Mouse (Mus musculus) hematopoietic stem cell, adult 5-6 weeks (primary cell): ENCODE measurements around the gene Cbx8. TPM values are rescaled to one million over a fixed set of nuclear protein-coding genes. Genes with fewer than 3 reads are reported as not detected.

Experiments used
- ATAC-seq, 2 experiments: fragments of 125-278 bp in 1 of 2; replicated peaks in 1 of 2; 2 replicates each; pipeline ENCODE4 v1.8.0; 2016 to 2017; ENCODE audit warnings: inconsistent platforms in 2 of 2, mild to moderate bottlenecking in 2 of 2, moderate number of reproducible peaks in 2 of 2, low read depth in 1 of 2, moderate TSS enrichment in 1 of 2; ENCODE audit not compliant: low FRiP score in 2 of 2, poor library complexity in 2 of 2, severe bottlenecking in 2 of 2, insufficient read depth in 1 of 2, low TSS enrichment in 1 of 2
- total RNA-seq: library from RNA; stranded (forward); fragments of 172-1452, 232-1000 nt; gene quantifications from 2 replicates; pipeline ENCODE4 v1.2.3, GENCODE M21; 2017

Gene Cbx8
- total RNA-seq, 1 experiment from 2014 or later = 2.9 TPM

- ATAC-seq = no peak
Observed at GRCm38 (mm10) chr11:119054351-119055345, 13.9 kb upstream of the Cbx8 start.

- ATAC-seq = no peak
Observed at GRCm38 (mm10) chr11:119053738-119054350, 13.1 kb upstream of the Cbx8 start.

GRCm38 (mm10) chr11:119053257-119053670 lies 12.5 kb upstream of the Cbx8 start:
- ATAC-seq = peak; percentile 72 to 77

GRCm38 (mm10) chr11:119052661-119053256 lies 12.0 kb upstream of the Cbx8 start:
- ATAC-seq = no peak

- no peak for ATAC-seq
Observed at GRCm38 (mm10) chr11:119051927-119052660, 11.3 kb upstream of the Cbx8 start.

- ATAC-seq = no peak
Observed at GRCm38 (mm10) chr11:119051426-119051825, 10.7 kb upstream of the Cbx8 start.

- no peak for ATAC-seq
Observed at GRCm38 (mm10) chr11:119050361-119050760, 9.6 kb upstream of the Cbx8 start.

GRCm38 (mm10) chr11:119048133-119048510 lies 7.4 kb upstream of the Cbx8 start:
- ATAC-seq = no peak

GRCm38 (mm10) chr11:119047261-119048132 lies 6.7 kb upstream of the Cbx8 start:
- ATAC-seq = no peak

- ATAC-seq = no peak
Observed at GRCm38 (mm10) chr11:119046601-119047245, 6.0 kb upstream of the Cbx8 start.

GRCm38 (mm10) chr11:119044551-119045337 lies 4.0 kb upstream of the Cbx8 start:
- ATAC-seq = no peak

- no peak for ATAC-seq
Observed at GRCm38 (mm10) chr11:119043761-119044550, 3.2 kb upstream of the Cbx8 start.

GRCm38 (mm10) chr11:119043273-119043540 lies 2.4 kb upstream of the Cbx8 start:
- no peak for ATAC-seq

GRCm38 (mm10) chr11:119042466-119043272 lies 1.9 kb upstream of the Cbx8 start:
- ATAC-seq = no peak
